Mouse (Mus musculus): ENCODE data around the gene Ankrd12. TPM values are rescaled to one million over a fixed set of nuclear protein-coding genes. Genes with fewer than 3 reads are reported as not detected.

Ankrd12 gene
- polyA plus RNA-seq, 1 experiment from 2014 or later, result 167 TPM

- Histone ChIP-seq H3K9me3 (ENCODE audit: control insufficient read depth, low read length) (no peaks in the 10 kb centered on the region), H3K27ac (ENCODE audit: low read depth, low read length) (no peak overlapping the region), H3K4me1 (ENCODE audit: control insufficient read depth, insufficient read depth, low read depth, low read length) (no peaks in the 10 kb centered on the region; the same call in 1 of the 2 replicates), H3K4me3 (ENCODE audit: low read length) (no peak overlapping the region), H3K9ac (ENCODE audit: low read depth, low read length) (no peak overlapping the region), H3K4me2 (ENCODE audit: low read length) (no peak overlapping the region), H3K27me3 (replicated peaks; ENCODE audit: control insufficient read depth, insufficient read depth, low read length) (no peaks in the 10 kb centered on the region), H3K36me3 (ENCODE audit: control insufficient read depth, insufficient read depth, low read length) (peaks cover 26% of the 10 kb centered on the region)
- ATAC-seq, result no peak
- 96% methylated on average over 2 of the region's 2 CpGs for WGBS
Observed at GRCm38 (mm10) chr17:65933741-65934140, 143.1 kb downstream of the Ankrd12 start.

- 39% methylated on average over 6 of the region's 6 CpGs for WGBS
- ATAC-seq, result peak; percentile 54; the same call in 1 of the 2 replicates
- no peak overlapping the region for H3K4me2 ChIP-seq (ENCODE audit: low read length)
- no peaks in the 10 kb centered on the region; the same call in 1 of the 2 replicates for H3K4me1 ChIP-seq (ENCODE audit: control insufficient read depth, insufficient read depth, low read depth, low read length)
- H3K27me3 ChIP-seq (replicated peaks; ENCODE audit: control insufficient read depth, insufficient read depth, low read length), result no peaks in the 10 kb centered on the region
- no peak overlapping the region for H3K4me3 ChIP-seq (ENCODE audit: low read length)
- H3K27ac ChIP-seq (ENCODE audit: low read depth, low read length), result no peak overlapping the region
- no peak overlapping the region for H3K9ac ChIP-seq (ENCODE audit: low read depth, low read length)
- H3K9me3 ChIP-seq (ENCODE audit: control insufficient read depth, low read length), result no peaks in the 10 kb centered on the region
- peaks cover 25% of the 10 kb centered on the region for H3K36me3 ChIP-seq (ENCODE audit: control insufficient read depth, insufficient read depth, low read length)
Observed at GRCm38 (mm10) chr17:65931525-65931924, 145.4 kb downstream of the Ankrd12 start.

GRCm38 (mm10) chr17:65930960-65931359, 145.9 kb downstream of the Ankrd12 start:
- no peak for ATAC-seq
- no peak overlapping the region for H3K27ac ChIP-seq (ENCODE audit: low read depth, low read length)
- peaks cover 26% of the 10 kb centered on the region for H3K36me3 ChIP-seq (ENCODE audit: control insufficient read depth, insufficient read depth, low read length)
- 70% methylated on average over 6 of the region's 6 CpGs for WGBS
- no peak overlapping the region for H3K4me3 ChIP-seq (ENCODE audit: low read length)
- H3K9me3 ChIP-seq (ENCODE audit: control insufficient read depth, low read length), result no peaks in the 10 kb centered on the region
- no peaks in the 10 kb centered on the region; the same call in 1 of the 2 replicates for H3K4me1 ChIP-seq (ENCODE audit: control insufficient read depth, insufficient read depth, low read depth, low read length)
- H3K4me2 ChIP-seq (ENCODE audit: low read length), result no peak overlapping the region
- H3K9ac ChIP-seq (ENCODE audit: low read depth, low read length), result no peak overlapping the region
- no peaks in the 10 kb centered on the region for H3K27me3 ChIP-seq (replicated peaks; ENCODE audit: control insufficient read depth, insufficient read depth, low read length)

- H3K27ac ChIP-seq (ENCODE audit: low read depth, low read length), result no peak overlapping the region
- ATAC-seq, result no peak
- no peak overlapping the region for H3K9ac ChIP-seq (ENCODE audit: low read depth, low read length)
- H3K27me3 ChIP-seq (replicated peaks; ENCODE audit: control insufficient read depth, insufficient read depth, low read length), result no peaks in the 10 kb centered on the region
- 86% methylated on average over 7 of the region's 7 CpGs for WGBS
- H3K9me3 ChIP-seq (ENCODE audit: control insufficient read depth, low read length), result no peaks in the 10 kb centered on the region
- H3K4me1 ChIP-seq (ENCODE audit: control insufficient read depth, insufficient read depth, low read depth, low read length), result no peaks in the 10 kb centered on the region; the same call in 1 of the 2 replicates
- H3K36me3 ChIP-seq (ENCODE audit: control insufficient read depth, insufficient read depth, low read length), result peaks cover 29% of the 10 kb centered on the region
- no peak overlapping the region for H3K4me3 ChIP-seq (ENCODE audit: low read length)
- H3K4me2 ChIP-seq (ENCODE audit: low read length), result no peak overlapping the region
Observed at GRCm38 (mm10) chr17:65930158-65930826, 146.6 kb downstream of the Ankrd12 start.

GRCm38 (mm10) chr17:65929319-65929978, 147.4 kb downstream of the Ankrd12 start:
- 89% methylated on average over 22 of the region's 22 CpGs for WGBS
- ATAC-seq, result no peak
- Histone ChIP-seq H3K4me1 (ENCODE audit: control insufficient read depth, insufficient read depth, low read depth, low read length) (no peaks in the 10 kb centered on the region; the same call in 1 of the 2 replicates), H3K9ac (ENCODE audit: low read depth, low read length) (no peak overlapping the region), H3K4me2 (ENCODE audit: low read length) (no peak overlapping the region), H3K9me3 (ENCODE audit: control insufficient read depth, low read length) (no peaks in the 10 kb centered on the region), H3K36me3 (ENCODE audit: control insufficient read depth, insufficient read depth, low read length) (peaks cover 34% of the 10 kb centered on the region), H3K27me3 (replicated peaks; ENCODE audit: control insufficient read depth, insufficient read depth, low read length) (no peaks in the 10 kb centered on the region), H3K27ac (ENCODE audit: low read depth, low read length) (no peak overlapping the region), H3K4me3 (ENCODE audit: low read length) (no peak overlapping the region)

- peak; percentile 72 for ATAC-seq
- no peak overlapping the region for H3K27ac ChIP-seq (ENCODE audit: low read depth, low read length)
- H3K27me3 ChIP-seq (replicated peaks; ENCODE audit: control insufficient read depth, insufficient read depth, low read length), result no peaks in the 10 kb centered on the region
- H3K4me2 ChIP-seq (ENCODE audit: low read length), result no peak overlapping the region
- no peak overlapping the region for H3K9ac ChIP-seq (ENCODE audit: low read depth, low read length)
- no peak overlapping the region for H3K4me3 ChIP-seq (ENCODE audit: low read length)
- no peaks in the 10 kb centered on the region; the same call in 1 of the 2 replicates for H3K4me1 ChIP-seq (ENCODE audit: control insufficient read depth, insufficient read depth, low read depth, low read length)
- H3K36me3 ChIP-seq (ENCODE audit: control insufficient read depth, insufficient read depth, low read length), result peaks cover 37% of the 10 kb centered on the region
- no peaks in the 10 kb centered on the region for H3K9me3 ChIP-seq (ENCODE audit: control insufficient read depth, low read length)
- WGBS, result 57% methylated on average over 4 of the region's 4 CpGs
Observed at GRCm38 (mm10) chr17:65927077-65927476, 149.8 kb downstream of the Ankrd12 start.

- H3K36me3 ChIP-seq (ENCODE audit: control insufficient read depth, insufficient read depth, low read length), result peaks cover 37% of the 10 kb centered on the region
- no peak overlapping the region for H3K27ac ChIP-seq (ENCODE audit: low read depth, low read length)
- no peak overlapping the region for H3K9ac ChIP-seq (ENCODE audit: low read depth, low read length)
- H3K27me3 ChIP-seq (replicated peaks; ENCODE audit: control insufficient read depth, insufficient read depth, low read length), result no peaks in the 10 kb centered on the region
- ATAC-seq, result no peak
- WGBS, result 74% methylated on average over 5 of the region's 5 CpGs
- H3K4me3 ChIP-seq (ENCODE audit: low read length), result no peak overlapping the region
- H3K4me2 ChIP-seq (ENCODE audit: low read length), result no peak overlapping the region
- H3K4me1 ChIP-seq (ENCODE audit: control insufficient read depth, insufficient read depth, low read depth, low read length), result no peaks in the 10 kb centered on the region
- H3K9me3 ChIP-seq (ENCODE audit: control insufficient read depth, low read length), result no peaks in the 10 kb centered on the region
Observed at GRCm38 (mm10) chr17:65924218-65924617, 152.7 kb downstream of the Ankrd12 start.

- Histone ChIP-seq H3K27me3 (replicated peaks; ENCODE audit: control insufficient read depth, insufficient read depth, low read length) (no peaks in the 10 kb centered on the region), H3K9me3 (ENCODE audit: control insufficient read depth, low read length) (no peaks in the 10 kb centered on the region), H3K4me3 (ENCODE audit: low read length) (no peak overlapping the region), H3K9ac (ENCODE audit: low read depth, low read length) (no peak overlapping the region), H3K36me3 (ENCODE audit: control insufficient read depth, insufficient read depth, low read length) (peaks cover 28% of the 10 kb centered on the region), H3K27ac (ENCODE audit: low read depth, low read length) (no peak overlapping the region), H3K4me1 (ENCODE audit: control insufficient read depth, insufficient read depth, low read depth, low read length) (no peaks in the 10 kb centered on the region), H3K4me2 (ENCODE audit: low read length) (no peak overlapping the region)
- WGBS, result 82% methylated on average over 6 of the region's 6 CpGs
- ATAC-seq, result no peak
Observed at GRCm38 (mm10) chr17:65921975-65922374, 154.9 kb downstream of the Ankrd12 start.

- H3K9ac ChIP-seq (ENCODE audit: low read depth, low read length), result no peak overlapping the region
- no peaks in the 10 kb centered on the region for H3K27me3 ChIP-seq (replicated peaks; ENCODE audit: control insufficient read depth, insufficient read depth, low read length)
- no peak overlapping the region for H3K4me3 ChIP-seq (ENCODE audit: low read length)
- no peak for ATAC-seq
- 82% methylated on average over 3 of the region's 3 CpGs for WGBS
- H3K9me3 ChIP-seq (ENCODE audit: control insufficient read depth, low read length), result no peaks in the 10 kb centered on the region
- no peaks in the 10 kb centered on the region for H3K4me1 ChIP-seq (ENCODE audit: control insufficient read depth, insufficient read depth, low read depth, low read length)
- peaks cover 16% of the 10 kb centered on the region for H3K36me3 ChIP-seq (ENCODE audit: control insufficient read depth, insufficient read depth, low read length)
- H3K27ac ChIP-seq (ENCODE audit: low read depth, low read length), result no peak overlapping the region
- H3K4me2 ChIP-seq (ENCODE audit: low read length), result no peak overlapping the region
Observed at GRCm38 (mm10) chr17:65919235-65919634, 157.7 kb downstream of the Ankrd12 start.
